Mouse (Mus musculus) C2C12 (cell line): ENCODE data around the gene Snrpg.
A peak's percentile ranks its signal among the peaks of the same experiment; 100 is the strongest.

ENCODE experiments used
- CEBPB ChIP-seq: IDR thresholded peaks from one replicate; pipeline ENCODE4 v1.6.1; 2011; ENCODE audit warnings: low read depth, mild to moderate bottlenecking, control low read depth, moderate library complexity
- CTCF ChIP-seq: IDR thresholded peaks from one replicate; pipeline ENCODE4 v1.5.1; 2011; ENCODE audit not compliant: control insufficient read depth, insufficient read depth, insufficient read length
- FOSL1 ChIP-seq: IDR thresholded peaks from one replicate; pipeline ENCODE4 v1.8.0; 2011; ENCODE audit warnings: mild to moderate bottlenecking, low read length; ENCODE audit not compliant: poor library complexity, insufficient read depth, severe bottlenecking

DNA sequence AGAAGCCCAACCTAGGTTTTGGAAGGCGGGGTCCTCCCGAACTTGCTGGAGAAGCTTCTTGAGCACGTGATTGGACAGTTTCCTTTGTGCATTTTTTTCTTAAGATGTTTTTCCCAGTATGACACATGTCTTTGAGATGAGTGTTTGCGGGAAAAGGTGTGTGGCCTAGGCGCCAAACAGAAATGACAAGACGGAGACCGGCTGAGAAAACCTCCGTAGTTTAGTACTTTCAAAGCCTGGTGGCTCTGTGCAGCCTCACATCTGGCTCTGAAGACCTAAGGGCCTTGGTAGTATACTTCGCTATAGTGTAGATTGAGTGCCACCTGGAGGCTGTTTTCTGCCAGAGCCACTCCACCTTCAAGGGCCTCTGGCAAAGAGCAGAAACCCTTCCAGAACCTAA, 29.9 kb downstream of the Snrpg start:
- peak; percentile 31 for TF ChIP-seq CTCF
- no peak for TF ChIP-seq CEBPB
- TF ChIP-seq FOSL1 = no peak
